Mouse (Mus musculus): ENCODE results near the gene Nanos3. TPM values are rescaled to one million over a fixed set of nuclear protein-coding genes. Genes with fewer than 3 reads are reported as not detected.
A peak's percentile ranks its signal among the peaks of the same experiment; 100 is the strongest.

Nanos3 gene
- polyA plus RNA-seq, 1 experiment from 2014 or later, result 3.0 TPM

DNA sequence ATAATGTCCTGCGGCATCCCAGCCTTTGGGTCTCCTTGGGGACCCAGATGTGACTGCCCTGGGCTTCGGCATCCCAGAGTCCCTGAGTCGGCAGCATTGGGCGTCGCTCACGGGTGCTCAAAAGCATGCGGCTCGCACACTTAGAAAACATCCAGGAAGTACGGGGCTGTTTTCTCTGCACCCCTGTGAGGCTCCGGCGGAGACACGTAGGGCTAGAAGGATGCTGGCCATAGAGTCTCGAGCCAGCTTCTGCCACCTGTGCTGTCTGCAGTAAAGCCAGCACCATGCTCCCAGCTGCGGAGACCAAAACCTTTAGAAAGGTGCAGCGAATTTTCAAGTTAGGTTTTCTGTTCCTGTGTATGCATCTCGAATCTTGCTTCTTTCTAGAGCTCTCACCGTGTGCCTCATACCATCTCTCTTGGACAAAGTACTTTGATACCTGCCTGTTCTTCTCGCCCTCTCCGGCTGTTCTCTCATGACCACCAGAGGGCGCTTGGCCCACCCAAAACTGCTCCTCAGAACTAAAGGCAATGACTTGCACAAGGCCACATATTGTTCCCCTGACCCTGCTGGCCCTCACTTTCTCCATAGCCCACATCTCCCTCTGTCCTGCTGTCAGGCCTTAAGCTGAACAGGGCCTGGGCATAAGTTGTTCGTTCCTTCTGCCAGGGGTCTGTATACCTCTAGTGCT lies 2.2 kb upstream of the Nanos3 start:
- peaks cover 45% of the 10 kb centered on the region for H3K4me1 ChIP-seq
- H3K4me3 ChIP-seq, result peak overlapping the region; percentile 52
- H3K9me3 ChIP-seq (replicated peaks), result peaks cover 4% of the 10 kb centered on the region; the same call in 1 of the 2 replicates
- peaks cover 47% of the 10 kb centered on the region for H3K27me3 ChIP-seq (ENCODE audit: low read depth, poor library complexity, severe bottlenecking)
- peak overlapping the region; percentile 61; the same call in 1 of the 2 replicates for H3K27ac ChIP-seq (replicated peaks)
- H3K36me3 ChIP-seq, result no peaks in the 10 kb centered on the region
- peak; percentile 80 for DNase-seq (ENCODE audit: low spot score)
- WGBS, result 8% methylated on average over 21 of the region's 21 CpGs

DNA sequence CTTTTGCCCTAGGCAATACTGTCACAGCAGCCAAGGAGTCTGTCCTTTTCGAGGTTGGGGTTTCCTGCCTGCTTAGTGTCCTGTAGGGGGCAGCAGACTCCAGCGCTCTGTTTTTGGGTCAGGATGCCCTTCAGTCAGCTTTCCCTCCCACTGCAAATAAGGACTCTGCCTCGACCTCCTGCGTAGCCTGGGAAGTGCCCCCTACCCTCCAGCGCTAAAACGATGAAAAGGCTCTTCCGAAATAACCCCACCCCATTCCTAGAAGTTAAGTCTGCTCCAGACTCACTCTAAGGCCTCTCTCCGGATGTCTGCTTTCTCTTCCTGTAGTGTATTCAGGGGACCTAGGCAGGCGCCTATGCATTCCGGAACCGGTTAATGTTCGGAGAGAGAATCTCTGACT lies 1.5 kb upstream of the Nanos3 start:
- H3K36me3 ChIP-seq, result 0 out of 2 replicates have a peak, but pooled peaks cover 4% of the 10 kb centered on the region
- peak overlapping the region; percentile 61; the same call in 1 of the 2 replicates for H3K27ac ChIP-seq (replicated peaks)
- DNase-seq (ENCODE audit: low spot score), result peak; percentile 82
- peaks cover 44% of the 10 kb centered on the region for H3K4me1 ChIP-seq
- H3K9me3 ChIP-seq (replicated peaks), result peaks cover 4% of the 10 kb centered on the region; the same call in 1 of the 2 replicates
- under 1% methylated on average over 12 of the region's 12 CpGs for WGBS
- H3K4me3 ChIP-seq, result peak overlapping the region; percentile 52
- peaks cover 41% of the 10 kb centered on the region for H3K27me3 ChIP-seq (ENCODE audit: low read depth, poor library complexity, severe bottlenecking)

GRCm38 (mm10) chr8:84184085-84185043 lies 653 bp downstream of the Nanos3 start:
- H3K4me1 ChIP-seq, result peaks cover 63% of the 10 kb centered on the region
- peak overlapping the region; percentile 100 for H3K27ac ChIP-seq (replicated peaks)
- H3K9me3 ChIP-seq (replicated peaks), result peaks cover 4% of the 10 kb centered on the region; the same call in 1 of the 2 replicates
- H3K27me3 ChIP-seq (ENCODE audit: low read depth, poor library complexity, severe bottlenecking), result peaks cover 40% of the 10 kb centered on the region
- 0 out of 2 replicates have a peak, but pooled peaks cover 6% of the 10 kb centered on the region for H3K36me3 ChIP-seq
- peak overlapping the region; percentile 94 for H3K4me3 ChIP-seq
- no peak for DNase-seq (ENCODE audit: low spot score)
- 21% methylated on average over 21 of the region's 21 CpGs for WGBS

- H3K36me3 ChIP-seq, result peaks cover 13% of the 10 kb centered on the region
- H3K9me3 ChIP-seq (replicated peaks), result peaks cover 4% of the 10 kb centered on the region; the same call in 1 of the 2 replicates
- H3K4me1 ChIP-seq, result peaks cover 72% of the 10 kb centered on the region
- DNase-seq (ENCODE audit: low spot score), result peak; percentile 70
- peaks cover 33% of the 10 kb centered on the region for H3K27me3 ChIP-seq (ENCODE audit: low read depth, poor library complexity, severe bottlenecking)
- H3K4me3 ChIP-seq, result peak overlapping the region; percentile 94
- peak overlapping the region; percentile 100 for H3K27ac ChIP-seq (replicated peaks)
- WGBS, result 3% methylated on average over 86 of the region's 87 CpGs
These were observed 1.5 kb downstream of the Nanos3 start for GRCm38 (mm10) chr8:84183261-84184084.

GRCm38 (mm10) chr8:84182833-84183232 lies 2.2 kb downstream of the Nanos3 start:
- H3K4me3 ChIP-seq, result peak overlapping the region; percentile 94
- peaks cover 78% of the 10 kb centered on the region for H3K4me1 ChIP-seq
- peaks cover 19% of the 10 kb centered on the region for H3K36me3 ChIP-seq
- peaks cover 27% of the 10 kb centered on the region for H3K27me3 ChIP-seq (ENCODE audit: low read depth, poor library complexity, severe bottlenecking)
- peaks cover 4% of the 10 kb centered on the region; the same call in 1 of the 2 replicates for H3K9me3 ChIP-seq (replicated peaks)
- DNase-seq (ENCODE audit: low spot score), result no peak
- WGBS, result 70% methylated on average over 4 of the region's 4 CpGs
- H3K27ac ChIP-seq (replicated peaks), result peak overlapping the region; percentile 100

- H3K27me3 ChIP-seq (ENCODE audit: low read depth, poor library complexity, severe bottlenecking), result peaks cover 15% of the 10 kb centered on the region
- under 1% methylated on average over 16 of the region's 16 CpGs for WGBS
- H3K4me1 ChIP-seq, result peaks cover 73% of the 10 kb centered on the region
- peak overlapping the region; percentile 98 for H3K27ac ChIP-seq (replicated peaks)
- DNase-seq (ENCODE audit: low spot score), result peak; percentile 90
- H3K36me3 ChIP-seq, result peaks cover 38% of the 10 kb centered on the region
- peak overlapping the region; percentile 53 for H3K4me3 ChIP-seq
- H3K9me3 ChIP-seq (replicated peaks), result peaks cover 4% of the 10 kb centered on the region; the same call in 1 of the 2 replicates
These were observed 4.4 kb downstream of the Nanos3 start for GRCm38 (mm10) chr8:84180530-84181190.

DNA sequence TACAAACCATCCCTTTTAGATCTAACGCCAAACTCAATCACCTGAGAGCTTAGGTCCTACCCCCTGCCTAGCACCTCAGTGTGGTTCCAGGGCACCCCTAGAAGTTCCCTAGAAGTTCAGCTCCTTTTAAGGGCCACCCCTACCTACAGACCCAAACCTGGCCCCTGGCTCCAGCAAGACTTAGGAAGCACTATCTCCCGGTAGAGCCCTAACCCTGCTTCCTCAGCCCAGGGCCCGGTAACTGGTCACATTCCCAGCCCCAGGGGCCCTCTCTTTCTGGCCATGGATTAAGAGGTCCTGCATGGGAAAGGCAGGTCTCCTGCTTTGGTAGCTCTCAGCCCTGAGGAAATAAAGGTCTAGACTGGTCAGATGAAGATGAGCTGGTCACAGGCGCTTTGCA lies 5.1 kb downstream of the Nanos3 start:
- H3K27ac ChIP-seq (replicated peaks), result peak overlapping the region; percentile 98
- peaks cover 9% of the 10 kb centered on the region for H3K27me3 ChIP-seq (ENCODE audit: low read depth, poor library complexity, severe bottlenecking)
- WGBS, result 6% methylated on average over 4 of the region's 4 CpGs
- H3K36me3 ChIP-seq, result peaks cover 45% of the 10 kb centered on the region
- no peak for DNase-seq (ENCODE audit: low spot score)
- H3K4me1 ChIP-seq, result peaks cover 73% of the 10 kb centered on the region
- no peaks in the 10 kb centered on the region for H3K9me3 ChIP-seq (replicated peaks)
- peak overlapping the region; percentile 53 for H3K4me3 ChIP-seq

GRCm38 (mm10) chr8:84178592-84178991 lies 6.4 kb downstream of the Nanos3 start:
- peaks cover 60% of the 10 kb centered on the region for H3K4me1 ChIP-seq
- 0 out of 2 replicates have a peak overlapping the region, but pooled peaks have one; percentile 42 for H3K27ac ChIP-seq (replicated peaks)
- no peaks in the 10 kb centered on the region for H3K9me3 ChIP-seq (replicated peaks)
- H3K4me3 ChIP-seq, result no peak overlapping the region
- H3K36me3 ChIP-seq, result peaks cover 59% of the 10 kb centered on the region
- no peaks in the 10 kb centered on the region for H3K27me3 ChIP-seq (ENCODE audit: low read depth, poor library complexity, severe bottlenecking)
- 80% methylated on average over 8 of the region's 8 CpGs for WGBS
- no peak for DNase-seq (ENCODE audit: low spot score)

DNA sequence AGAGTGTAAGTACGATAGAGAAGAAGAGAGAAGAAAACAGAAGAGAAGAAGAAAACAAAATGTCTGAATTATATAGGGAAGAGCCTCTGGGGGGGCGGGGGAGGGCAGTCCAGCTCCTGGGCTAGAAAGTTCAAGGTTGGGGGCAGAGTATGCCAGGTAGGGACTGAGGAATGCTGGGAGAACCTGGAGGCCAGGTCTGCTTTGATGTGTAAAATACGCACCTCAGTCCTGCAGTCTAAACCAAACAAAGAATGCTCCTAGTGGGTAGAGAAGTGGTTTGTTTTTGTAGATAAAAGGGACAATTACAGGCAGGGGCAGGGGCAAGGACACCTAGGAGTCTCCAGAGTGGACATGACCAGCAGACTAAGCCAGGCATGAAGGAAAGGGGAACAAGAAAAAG lies 7.6 kb downstream of the Nanos3 start:
- Histone ChIP-seq H3K27ac (replicated peaks) (no peak overlapping the region), H3K9me3 (replicated peaks) (no peaks in the 10 kb centered on the region), H3K27me3 (ENCODE audit: low read depth, poor library complexity, severe bottlenecking) (no peaks in the 10 kb centered on the region), H3K4me1 (peaks cover 49% of the 10 kb centered on the region), H3K36me3 (peaks cover 71% of the 10 kb centered on the region), H3K4me3 (no peak overlapping the region)
- 84% methylated on average over 3 of the region's 3 CpGs for WGBS
- DNase-seq (ENCODE audit: low spot score), result no peak

GRCm38 (mm10) chr8:84176560-84176959 lies 8.5 kb downstream of the Nanos3 start:
- WGBS, result 55% methylated on average over 3 of the region's 3 CpGs
- Histone ChIP-seq H3K36me3 (peaks cover 75% of the 10 kb centered on the region), H3K27ac (replicated peaks) (no peak overlapping the region), H3K4me3 (no peak overlapping the region), H3K4me1 (peaks cover 42% of the 10 kb centered on the region), H3K27me3 (ENCODE audit: low read depth, poor library complexity, severe bottlenecking) (no peaks in the 10 kb centered on the region), H3K9me3 (replicated peaks) (no peaks in the 10 kb centered on the region)
- DNase-seq (ENCODE audit: low spot score), result no peak

GRCm38 (mm10) chr8:84173861-84174260 lies 11.2 kb downstream of the Nanos3 start:
- 88% methylated on average over 6 of the region's 6 CpGs for WGBS
- H3K36me3 ChIP-seq, result peaks cover 85% of the 10 kb centered on the region
- H3K27me3 ChIP-seq (ENCODE audit: low read depth, poor library complexity, severe bottlenecking), result no peaks in the 10 kb centered on the region
- no peak for DNase-seq (ENCODE audit: low spot score)
- H3K9me3 ChIP-seq (replicated peaks), result no peaks in the 10 kb centered on the region
- H3K4me1 ChIP-seq, result peaks cover 15% of the 10 kb centered on the region
- no peak overlapping the region for H3K27ac ChIP-seq (replicated peaks)
- H3K4me3 ChIP-seq, result no peak overlapping the region

Measured in midbrain, embryonic 10.5 days (tissue).